Mouse (Mus musculus): ENCODE data around the gene Clip4.
"Not testable (repeated sequence)": the region's sequence is repeated elsewhere in the genome, so short reads cannot be mapped to it uniquely, and the experiment has no call there.

Clip4 gene

GRCm38 (mm10) chr17:71768173-71768572 lies at the start of gene Clip4:
Clip4 (plus strand) TSS chr17:71768473.
- not testable (repeated sequence) for DNase-seq (ENCODE audit: low read depth, low spot score)

- no peak for DNase-seq (ENCODE audit: low read depth, low spot score)
Observed at GRCm38 (mm10) chr17:71720434-71720833, 47.8 kb upstream of the Clip4 start.

- DNase-seq (ENCODE audit: low read depth, low spot score), result no peak
Observed at GRCm38 (mm10) chr17:71721019-71721418, 47.3 kb upstream of the Clip4 start.

- no peak for DNase-seq (ENCODE audit: low read depth, low spot score)
Observed at GRCm38 (mm10) chr17:71730655-71731054, 37.6 kb upstream of the Clip4 start.

- no peak for DNase-seq (ENCODE audit: low read depth, low spot score)
Observed at GRCm38 (mm10) chr17:71736442-71736841, 31.8 kb upstream of the Clip4 start.

- DNase-seq (ENCODE audit: low read depth, low spot score), result no peak
Observed at GRCm38 (mm10) chr17:71742156-71742555, 26.1 kb upstream of the Clip4 start.

- no peak for DNase-seq (ENCODE audit: low read depth, low spot score)
Observed at GRCm38 (mm10) chr17:71742935-71743334, 25.3 kb upstream of the Clip4 start.

GRCm38 (mm10) chr17:71746114-71746513 lies 22.2 kb upstream of the Clip4 start:
- no peak for DNase-seq (ENCODE audit: low read depth, low spot score)

- no peak for DNase-seq (ENCODE audit: low read depth, low spot score)
Observed at GRCm38 (mm10) chr17:71747561-71747960, 20.7 kb upstream of the Clip4 start.

GRCm38 (mm10) chr17:71749616-71750168 lies 18.6 kb upstream of the Clip4 start:
- DNase-seq (ENCODE audit: low read depth, low spot score), result no peak

- DNase-seq (ENCODE audit: low read depth, low spot score), result no peak
Observed at GRCm38 (mm10) chr17:71752831-71753230, 15.4 kb upstream of the Clip4 start, which contains the start of gene Pcare. Pcare (minus strand) TSS chr17:71752894.

GRCm38 (mm10) chr17:71760536-71760935 lies 7.7 kb upstream of the Clip4 start:
- no peak for DNase-seq (ENCODE audit: low read depth, low spot score)

GRCm38 (mm10) chr17:71769564-71769963 lies 1.3 kb downstream of the Clip4 start:
- no peak for DNase-seq (ENCODE audit: low read depth, low spot score)

GRCm38 (mm10) chr17:71770696-71771095 lies 2.4 kb downstream of the Clip4 start:
- no peak for DNase-seq (ENCODE audit: low read depth, low spot score)

- DNase-seq (ENCODE audit: low read depth, low spot score), result no peak
Observed at GRCm38 (mm10) chr17:71774173-71774572, 5.9 kb downstream of the Clip4 start.

GRCm38 (mm10) chr17:71775279-71775678 lies 7.0 kb downstream of the Clip4 start:
- DNase-seq (ENCODE audit: low read depth, low spot score), result no peak

- DNase-seq (ENCODE audit: low read depth, low spot score), result no peak
Observed at GRCm38 (mm10) chr17:71778696-71779095, 10.4 kb downstream of the Clip4 start.

- no peak for DNase-seq (ENCODE audit: low read depth, low spot score)
Observed at GRCm38 (mm10) chr17:71780490-71780889, 12.2 kb downstream of the Clip4 start.

GRCm38 (mm10) chr17:71780945-71781344 lies 12.7 kb downstream of the Clip4 start:
- no peak for DNase-seq (ENCODE audit: low read depth, low spot score)

GRCm38 (mm10) chr17:71782242-71782698 lies 14.0 kb downstream of the Clip4 start:
- DNase-seq (ENCODE audit: low read depth, low spot score), result no peak

- no peak for DNase-seq (ENCODE audit: low read depth, low spot score)
Observed at GRCm38 (mm10) chr17:71782699-71783365, 14.6 kb downstream of the Clip4 start.

- DNase-seq (ENCODE audit: low read depth, low spot score), result no peak
Observed at GRCm38 (mm10) chr17:71783366-71783735, 15.1 kb downstream of the Clip4 start.

GRCm38 (mm10) chr17:71786456-71786855 lies 18.2 kb downstream of the Clip4 start:
- DNase-seq (ENCODE audit: low read depth, low spot score), result no peak
